Mouse (Mus musculus) G1E (cell line): ENCODE results near the gene Gm10318.
A peak's percentile ranks its signal among the peaks of the same experiment; 100 is the strongest.

ENCODE experiments used
- CTCF ChIP-seq: IDR thresholded peaks from 2 replicates; pipeline ENCODE4 v1.5.1; 2012; ENCODE audit warnings: low read depth, low read length, inconsistent platforms, mixed read lengths
- GATA1 ChIP-seq: IDR thresholded peaks from 2 replicates; pipeline ENCODE4 v1.6.1; 2012; ENCODE audit warnings: borderline replicate concordance, low read length, inconsistent platforms, mixed read lengths
- GATA2 ChIP-seq: IDR thresholded peaks from 2 replicates; pipeline ENCODE4 v1.6.1; 2012; ENCODE audit warnings: low read depth, low read length, inconsistent platforms, borderline replicate concordance
- TAL1 ChIP-seq: conservative IDR thresholded peaks from 2 replicates; pipeline ENCODE4 v1.6.1; 2012; ENCODE audit warnings: low read depth, low read length, inconsistent platforms, mixed read lengths

DNA sequence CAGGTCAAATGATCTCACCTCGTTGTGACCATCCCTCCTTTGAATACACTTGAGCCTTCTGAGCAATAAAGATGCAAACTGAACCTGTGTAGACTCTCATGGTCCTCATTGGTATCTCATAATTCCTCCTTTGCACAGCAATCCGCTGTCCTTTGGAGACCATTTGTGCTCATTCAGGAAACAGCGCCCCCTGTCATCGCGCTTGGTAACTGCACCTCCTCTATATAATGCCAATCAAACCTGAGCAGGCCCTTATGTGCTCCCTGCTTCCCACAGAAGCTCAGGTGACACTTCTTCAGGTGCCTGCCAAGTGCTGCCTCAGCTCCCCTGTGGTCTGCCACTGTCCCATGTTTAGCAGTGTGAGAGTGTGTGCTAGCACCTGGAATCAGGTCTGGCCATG is 37.1 kb upstream of the Gm10318 start:
- peak; percentile 73; the same call in 1 of the 2 replicates for TF ChIP-seq CTCF
- no peak for TF ChIP-seq TAL1
- TF ChIP-seq GATA1 = no peak
- TF ChIP-seq GATA2 = no peak
